Mouse (Mus musculus) kidney, adult 2 months (tissue): ENCODE measurements around the gene Smco2. TPM values are rescaled to one million over a fixed set of nuclear protein-coding genes. Genes with fewer than 3 reads are reported as not detected.

Experiments
- DNase-seq: peaks from one replicate; pipeline ENCODE4 v3.0.0; 2021
- H3K27ac ChIP-seq: fragments of 200-500 bp; 2 replicates; pipeline ENCODE4 v1.5.1; 2012; ENCODE audit warnings: low read depth, low read length, control low read depth, inconsistent platforms; ENCODE audit not compliant: insufficient read depth
- H3K27me3 ChIP-seq: fragments of 200-500 bp; replicated peaks from 2 replicates; pipeline ENCODE4 v1.6.1; 2012; ENCODE audit warnings: mild to moderate bottlenecking, moderate library complexity, low read length, inconsistent platforms; ENCODE audit not compliant: control insufficient read depth, insufficient read depth
- H3K36me3 ChIP-seq: fragments of 200-500 bp; 2 replicates; pipeline ENCODE4 v1.6.1; 2012; ENCODE audit warnings: mild to moderate bottlenecking, moderate library complexity, low read length, inconsistent platforms; ENCODE audit not compliant: control insufficient read depth, insufficient read depth
- H3K4me1 ChIP-seq: fragments of 200-500 bp; 2 replicates; pipeline ENCODE4 v1.6.1; 2011; ENCODE audit warnings: low read length; ENCODE audit not compliant: control insufficient read depth, insufficient read depth
- H3K4me3 ChIP-seq: fragments of 200-500 bp; 2 replicates; pipeline ENCODE4 v1.5.1; 2011; ENCODE audit warnings: mild to moderate bottlenecking, low read depth, low read length, control low read depth; ENCODE audit not compliant: insufficient read depth
- CTCF ChIP-seq: fragments of 200-500 bp; conservative IDR thresholded peaks from 2 replicates; pipeline ENCODE4 v1.5.1; 2011; ENCODE audit warnings: low read depth, mild to moderate bottlenecking, control low read depth, low read length, moderate library complexity, mixed read lengths; ENCODE audit not compliant: insufficient read depth, insufficient read length
- POLR2A ChIP-seq: fragments of 200-500 bp; IDR thresholded peaks from one replicate; pipeline ENCODE4 v1.6.1; 2011; ENCODE audit warnings: low read depth, low read length, control low read depth
- WGBS: fragments of 180-500 bp; shearing (Covaris S2); methylation state at CpG from one replicate; pipeline ENCODE4 v1.1.7; 2018; 5-methylcytosine and 5-hydroxymethylcytosine counted together
- polyA plus RNA-seq: library from polyadenylated mRNA; depleted of rRNA; stranded (reverse); fragments of >200 nt; gene quantifications from 2 replicates; pipeline ENCODE4 v1.2.3, GENCODE M21; 2012

The Smco2 gene
- polyA plus RNA-seq, 1 experiment, result not detected

GRCm38 (mm10) chr6:146908801-146909200 lies 58.9 kb downstream of the Smco2 start:
- Histone ChIP-seq H3K4me3 (no peak overlapping the region), H3K4me1 (peaks cover 65% of the 10 kb centered on the region), H3K36me3 (no peaks in the 10 kb centered on the region), H3K27ac (peak overlapping the region; percentile 70; the same call in 1 of the 2 replicates), H3K27me3 (no peaks in the 10 kb centered on the region)
- WGBS, result 28% methylated on average over 2 of the region's 2 CpGs
- TF ChIP-seq POLR2A (no peak), CTCF (no peak)
- no peak for DNase-seq

- WGBS, result 67% methylated on average over 5 of the region's 5 CpGs
- H3K27ac ChIP-seq, result no peak overlapping the region
- H3K36me3 ChIP-seq, result no peaks in the 10 kb centered on the region; the same call in 1 of the 2 replicates
Observed at GRCm38 (mm10) chr6:146909725-146910489, 60.0 kb downstream of the Smco2 start.

GRCm38 (mm10) chr6:146910801-146911200 lies 60.9 kb downstream of the Smco2 start:
- Histone ChIP-seq H3K27ac (0 out of 2 replicates have a peak overlapping the region, but pooled peaks have one; percentile 22), H3K4me3 (no peak overlapping the region), H3K36me3 (no peaks in the 10 kb centered on the region; the same call in 1 of the 2 replicates), H3K4me1 (peaks cover 63% of the 10 kb centered on the region), H3K27me3 (no peaks in the 10 kb centered on the region)
- no peak for DNase-seq
- TF ChIP-seq CTCF (no peak), POLR2A (no peak)
- 69% methylated on average over 2 of the region's 2 CpGs for whole genome bisulfite sequencing

More at GRCm38 (mm10) chr6:146909725-146910489, 60.0 kb downstream of the Smco2 start:
- no peak for TF ChIP-seq CTCF
- TF ChIP-seq POLR2A, result no peak
- no peaks in the 10 kb centered on the region for H3K27me3 ChIP-seq
- no peak for DNase-seq
- no peak overlapping the region for H3K4me3 ChIP-seq
- H3K4me1 ChIP-seq, result peaks cover 66% of the 10 kb centered on the region

- no peak overlapping the region for H3K4me3 ChIP-seq
- no peak for TF ChIP-seq CTCF
- no peak for TF ChIP-seq POLR2A
- 5% methylated on average over 3 of the region's 3 CpGs for WGBS
- peak overlapping the region; percentile 61 for H3K27ac ChIP-seq
- no peaks in the 10 kb centered on the region for H3K27me3 ChIP-seq
- H3K36me3 ChIP-seq, result no peaks in the 10 kb centered on the region; the same call in 1 of the 2 replicates
- DNase-seq, result peak; percentile 88
- H3K4me1 ChIP-seq, result peaks cover 47% of the 10 kb centered on the region
Observed at GRCm38 (mm10) chr6:146912835-146913488, 63.1 kb downstream of the Smco2 start.

GRCm38 (mm10) chr6:146913489-146914198 lies 63.7 kb downstream of the Smco2 start:
- peak overlapping the region; percentile 61 for H3K27ac ChIP-seq
- WGBS, result 18% methylated on average over 4 of the region's 4 CpGs

GRCm38 (mm10) chr6:146915808-146916207 lies 65.9 kb downstream of the Smco2 start:
- Histone ChIP-seq H3K27ac (no peak overlapping the region), H3K4me1 (peaks cover 33% of the 10 kb centered on the region), H3K27me3 (no peaks in the 10 kb centered on the region), H3K4me3 (no peak overlapping the region), H3K36me3 (no peaks in the 10 kb centered on the region; the same call in 1 of the 2 replicates)
- DNase-seq, result no peak
- WGBS, result 91% methylated on average over 1 of the region's 1 CpGs
- TF ChIP-seq CTCF, result no peak
- TF ChIP-seq POLR2A, result no peak

More at GRCm38 (mm10) chr6:146913489-146914198, 63.7 kb downstream of the Smco2 start:
- H3K36me3 ChIP-seq, result no peaks in the 10 kb centered on the region; the same call in 1 of the 2 replicates
- DNase-seq, result peak; percentile 64
- TF ChIP-seq POLR2A (no peak), CTCF (no peak)
- H3K27me3 ChIP-seq, result no peaks in the 10 kb centered on the region
- H3K4me3 ChIP-seq, result no peak overlapping the region
- H3K4me1 ChIP-seq, result peaks cover 45% of the 10 kb centered on the region

- DNase-seq, result peak; percentile 38
- H3K36me3 ChIP-seq, result no peaks in the 10 kb centered on the region; the same call in 1 of the 2 replicates
- no peak for TF ChIP-seq CTCF
- no peak for TF ChIP-seq POLR2A
- H3K27me3 ChIP-seq, result no peaks in the 10 kb centered on the region
- H3K4me1 ChIP-seq, result peaks cover 23% of the 10 kb centered on the region
- 71% methylated on average over 3 of the region's 3 CpGs for WGBS
- no peak overlapping the region for H3K4me3 ChIP-seq
- H3K27ac ChIP-seq, result no peak overlapping the region
Observed at GRCm38 (mm10) chr6:146917396-146917795, 67.5 kb downstream of the Smco2 start.
